Mouse (Mus musculus) erythroid progenitor cell, adult 5-6 weeks (primary cell): Measurements from ENCODE around the gene Fdxacb1. TPM values are rescaled to one million over a fixed set of nuclear protein-coding genes. Genes with fewer than 3 reads are reported as not detected.

Experiments
- ATAC-seq: replicated peaks from 2 replicates; pipeline ENCODE4 v1.8.0; 2016; ENCODE audit warnings: moderate number of reproducible peaks, mild to moderate bottlenecking, moderate TSS enrichment, inconsistent platforms; ENCODE audit not compliant: poor library complexity, low FRiP score, severe bottlenecking
- total RNA-seq, 2 experiments: library from RNA; stranded (forward) in 1 of 2; stranded (reverse) in 1 of 2; fragments of 150-400 nt in 1 of 2; fragments of 186-747, 209-891 nt in 1 of 2; gene quantifications; 2 replicates each; pipeline versions ENCODE4 v1.2.3 to v1.2.4; 2015 to 2017; ENCODE audit warnings: low replicate concordance in 2 of 2

The Fdxacb1 gene
- total RNA-seq, 2 experiments from 2014 or later: 6.8 to 8.0 TPM

- ATAC-seq: no peak
Measured at GRCm38 (mm10) chr9:50745806-50746205, 22.2 kb upstream of the Fdxacb1 start.

DNA sequence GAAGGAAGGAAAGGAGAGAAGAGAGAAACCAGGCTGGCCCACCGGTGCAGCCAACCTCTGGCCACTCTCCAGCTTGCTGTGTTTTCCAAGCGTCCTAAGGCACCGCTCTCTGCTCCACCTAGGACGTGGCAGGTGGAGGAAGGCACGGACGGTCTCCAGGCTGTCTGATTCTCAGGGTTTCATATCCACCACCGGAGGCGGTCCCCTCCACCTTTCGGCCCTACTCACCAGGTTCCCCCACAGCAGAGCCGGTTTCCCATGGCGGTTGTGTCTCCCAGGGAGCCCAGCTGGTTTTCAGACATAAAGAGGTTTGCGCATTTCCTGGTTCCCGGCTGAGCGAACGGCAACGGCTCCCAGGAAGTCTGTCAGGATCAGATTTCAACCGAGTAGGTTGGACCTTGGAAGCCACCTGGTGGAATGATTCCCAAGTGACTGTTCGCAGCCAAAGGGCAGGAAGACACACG is 21.8 kb upstream of the Fdxacb1 start, which contains the start of gene 2310030G06Rik:
TSS of gene 2310030G06Rik (minus strand) at position 323 of the 464 bp plus-strand sequence.
- no peak for ATAC-seq

DNA sequence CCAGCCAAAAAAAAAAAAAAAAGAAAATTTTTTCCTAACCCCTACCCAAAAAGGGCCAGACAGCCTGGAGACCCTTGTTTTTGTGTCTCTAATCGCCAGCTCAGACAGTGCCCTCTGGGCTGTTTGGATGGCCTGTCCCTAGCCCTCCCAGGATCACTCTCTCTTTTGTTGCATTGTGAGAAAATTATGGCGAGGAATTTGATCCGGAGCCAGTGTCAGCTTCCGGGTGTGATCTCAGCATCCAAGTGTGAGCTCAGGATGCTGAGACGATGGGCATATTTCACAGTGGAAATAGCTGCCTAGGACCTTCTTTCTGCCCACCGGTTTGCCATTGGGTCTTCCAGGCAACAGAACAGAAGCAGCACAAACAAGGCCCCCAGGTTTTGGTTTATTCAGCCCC is 17.3 kb upstream of the Fdxacb1 start:
- no peak for ATAC-seq

GRCm38 (mm10) chr9:50751323-50751722 is 16.7 kb upstream of the Fdxacb1 start, which contains the start of gene Cryab:
Gene Cryab (plus strand): TSS chr9:50751325.
- ATAC-seq: no peak

- no peak for ATAC-seq
Measured at GRCm38 (mm10) chr9:50752054-50752602, 15.9 kb upstream of the Fdxacb1 start, which contains the start of gene Hspb2. Gene Hspb2 (minus strand): TSS chr9:50752354.

- no peak for ATAC-seq
Measured at GRCm38 (mm10) chr9:50752784-50753615, 15.0 kb upstream of the Fdxacb1 start.

DNA sequence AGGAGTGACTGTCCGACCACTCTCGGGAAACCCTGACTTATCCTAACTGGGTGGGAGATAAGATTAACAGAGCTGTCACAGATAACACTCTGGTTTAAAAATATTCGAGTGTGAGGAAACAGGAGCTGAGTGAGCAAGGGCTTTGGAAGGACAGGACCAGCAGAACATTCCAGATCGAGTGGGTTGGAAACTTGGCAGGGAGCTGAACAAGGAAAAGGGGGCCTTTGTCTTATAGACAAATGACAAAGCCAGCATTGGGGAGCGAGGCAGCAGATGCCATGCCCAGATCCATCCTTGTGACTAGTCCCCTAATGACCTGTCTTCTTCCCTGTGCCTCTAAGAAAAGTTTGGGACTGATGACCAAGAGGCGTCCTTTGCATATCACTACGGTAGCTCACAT is 14.1 kb upstream of the Fdxacb1 start:
- ATAC-seq: no peak

DNA sequence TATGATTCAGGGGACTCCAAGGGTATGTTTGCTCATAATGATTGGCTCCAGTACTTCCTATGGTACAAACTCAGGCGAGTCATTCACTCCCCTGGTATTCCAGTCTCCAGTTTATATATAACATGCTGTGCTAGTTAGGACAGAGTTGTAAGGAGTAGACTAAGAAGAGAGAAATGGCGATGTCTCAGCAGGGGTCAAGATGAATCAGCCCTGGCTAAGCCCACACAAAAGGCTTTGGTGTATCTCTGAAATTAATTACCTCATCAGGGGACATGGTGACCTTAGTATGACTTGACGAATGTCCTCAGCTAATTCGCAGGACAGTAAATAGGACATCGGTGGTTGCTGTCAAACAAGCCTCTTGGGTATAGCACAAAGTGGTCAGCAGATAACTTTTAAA is 11.3 kb upstream of the Fdxacb1 start:
- no peak for ATAC-seq

GRCm38 (mm10) chr9:50761520-50762243 is 6.4 kb upstream of the Fdxacb1 start:
- ATAC-seq: no peak

DNA sequence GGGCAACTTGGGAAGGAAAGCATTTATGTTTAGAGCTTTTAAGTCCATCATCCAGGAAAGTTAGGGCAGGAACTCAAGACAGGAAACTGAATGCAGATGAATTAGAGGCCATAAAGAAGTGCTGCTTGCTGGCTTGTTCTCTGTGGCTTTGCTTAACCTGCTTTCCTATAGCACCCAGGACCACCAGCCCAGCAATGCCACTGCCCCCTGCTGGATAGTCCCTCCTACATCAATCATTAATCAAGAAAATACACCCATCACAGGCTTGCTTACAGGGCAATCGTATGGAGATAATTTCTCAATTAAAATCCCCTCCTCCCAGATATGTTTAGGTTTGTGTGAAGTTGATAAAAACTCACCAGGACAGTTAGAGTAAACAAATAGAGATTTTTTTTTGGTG is 4.7 kb upstream of the Fdxacb1 start:
- no peak for ATAC-seq

GRCm38 (mm10) chr9:50767531-50768106 is 417 bp upstream of the Fdxacb1 start:
- peak; percentile 60 for ATAC-seq

GRCm38 (mm10) chr9:50770011-50770410 is 2.0 kb downstream of the Fdxacb1 start:
- no peak for ATAC-seq

GRCm38 (mm10) chr9:50774026-50774462 is 6.0 kb downstream of the Fdxacb1 start:
- ATAC-seq: 0 out of 2 replicates have a peak, but pooled peaks have one; percentile 11

GRCm38 (mm10) chr9:50774991-50775612 is 7.1 kb downstream of the Fdxacb1 start, which contains the start of the genes Alg9 and 1110032A03Rik:
Gene Alg9 (plus strand): TSS chr9:50775019.
Gene 1110032A03Rik (minus strand): TSS chr9:50775520.
- peak; percentile 79 for ATAC-seq

- peak; percentile 33; the same call in 1 of the 2 replicates for ATAC-seq
Measured at GRCm38 (mm10) chr9:50775662-50776126, 7.7 kb downstream of the Fdxacb1 start.

- no peak for ATAC-seq
Measured at GRCm38 (mm10) chr9:50776162-50776760, 8.2 kb downstream of the Fdxacb1 start.

DNA sequence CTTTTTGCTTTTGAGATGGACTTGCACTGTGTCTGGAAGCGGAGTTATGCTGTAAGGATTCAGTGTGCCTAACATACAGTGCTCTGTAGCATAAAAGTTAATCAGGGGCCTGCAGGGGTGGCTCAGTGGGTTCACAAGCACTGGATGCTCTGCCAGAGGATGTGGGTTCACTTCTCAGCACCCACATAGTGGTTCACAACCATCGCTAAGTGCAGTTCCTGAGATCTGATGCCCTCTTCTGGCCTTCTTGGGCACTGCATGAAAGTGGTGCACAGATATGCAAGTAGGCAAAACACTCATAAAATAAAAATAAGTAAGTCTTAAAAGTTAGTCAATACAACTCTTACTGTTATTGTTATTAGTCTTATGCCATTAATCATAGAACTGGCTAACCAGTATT is 14.1 kb downstream of the Fdxacb1 start:
- peak; percentile 69; the same call in 1 of the 2 replicates for ATAC-seq

GRCm38 (mm10) chr9:50795266-50795665 is 27.2 kb downstream of the Fdxacb1 start:
- no peak for ATAC-seq

GRCm38 (mm10) chr9:50796776-50797175 is 28.7 kb downstream of the Fdxacb1 start:
- no peak for ATAC-seq
